Mouse (Mus musculus) G1E (cell line): ENCODE measurements around the gene Hs2st1. TPM values are rescaled to one million over a fixed set of nuclear protein-coding genes. Genes with fewer than 3 reads are reported as not detected.

Experiments
- ATAC-seq: 2 replicates; pipeline ENCODE4 v1.8.0; 2016; ENCODE audit warnings: mild to moderate bottlenecking; ENCODE audit not compliant: insufficient number of reproducible peaks, poor library complexity, low FRiP score, severe bottlenecking; ENCODE audit errors: extremely low read depth
- DNase-seq: peaks from one replicate; pipeline ENCODE4 v3.0.0; 2012; ENCODE audit warnings: low spot score
- H3K27me3 ChIP-seq: 2 replicates; pipeline ENCODE4 v1.6.1; 2012; ENCODE audit warnings: mild to moderate bottlenecking, low read length, inconsistent platforms; ENCODE audit not compliant: insufficient read depth
- H3K36me3 ChIP-seq: replicated peaks from 2 replicates; pipeline ENCODE3; 2012; ENCODE audit warnings: mild to moderate bottlenecking, inconsistent platforms
- H3K4me1 ChIP-seq: 2 replicates; pipeline ENCODE4 v1.6.1; 2012; ENCODE audit warnings: low read depth, low read length, inconsistent platforms, mixed read lengths; ENCODE audit not compliant: insufficient read depth
- H3K4me3 ChIP-seq: 2 replicates; pipeline ENCODE4 v1.5.1; 2012; ENCODE audit warnings: low read depth, mild to moderate bottlenecking, inconsistent platforms, low read length, moderate library complexity, mixed read lengths
- H3K9me3 ChIP-seq: replicated peaks from 2 replicates; pipeline ENCODE4 v1.6.1; 2012; ENCODE audit warnings: inconsistent platforms
- CTCF ChIP-seq: IDR thresholded peaks from 2 replicates; pipeline ENCODE4 v1.5.1; 2012; ENCODE audit warnings: low read depth, low read length, inconsistent platforms, mixed read lengths
- GATA1 ChIP-seq: IDR thresholded peaks from 2 replicates; pipeline ENCODE4 v1.6.1; 2012; ENCODE audit warnings: borderline replicate concordance, low read length, inconsistent platforms, mixed read lengths
- GATA2 ChIP-seq: IDR thresholded peaks from 2 replicates; pipeline ENCODE4 v1.6.1; 2012; ENCODE audit warnings: low read depth, low read length, inconsistent platforms, borderline replicate concordance
- POLR2AphosphoS5 ChIP-seq: IDR thresholded peaks from 2 replicates; pipeline ENCODE4 v1.6.1; 2012; ENCODE audit warnings: low read depth, low read length, inconsistent platforms; ENCODE audit not compliant: insufficient replicate concordance
- TAL1 ChIP-seq: conservative IDR thresholded peaks from 2 replicates; pipeline ENCODE4 v1.6.1; 2012; ENCODE audit warnings: low read depth, low read length, inconsistent platforms, mixed read lengths
- polyA plus RNA-seq: library from polyadenylated mRNA; stranded (reverse); fragments of >175 nt; gene quantifications from 2 replicates; pipeline ENCODE4 v1.2.3, GENCODE M21; 2012
- total RNA-seq, 2 experiments: library from RNA; stranded (forward) in 1 of 2; stranded (reverse) in 1 of 2; fragments of 200-1000 nt in 1 of 2; fragments of >200 nt in 1 of 2; fragmentation: Nextera tagmentation in 1 of 2; gene quantifications; 2 replicates each; pipeline ENCODE4 v1.2.3; 2014 to 2017

Gene Hs2st1
- total and polyA plus RNA-seq, 3 experiments, result 6.1 to 40.6 (median 37.8) TPM

DNA sequence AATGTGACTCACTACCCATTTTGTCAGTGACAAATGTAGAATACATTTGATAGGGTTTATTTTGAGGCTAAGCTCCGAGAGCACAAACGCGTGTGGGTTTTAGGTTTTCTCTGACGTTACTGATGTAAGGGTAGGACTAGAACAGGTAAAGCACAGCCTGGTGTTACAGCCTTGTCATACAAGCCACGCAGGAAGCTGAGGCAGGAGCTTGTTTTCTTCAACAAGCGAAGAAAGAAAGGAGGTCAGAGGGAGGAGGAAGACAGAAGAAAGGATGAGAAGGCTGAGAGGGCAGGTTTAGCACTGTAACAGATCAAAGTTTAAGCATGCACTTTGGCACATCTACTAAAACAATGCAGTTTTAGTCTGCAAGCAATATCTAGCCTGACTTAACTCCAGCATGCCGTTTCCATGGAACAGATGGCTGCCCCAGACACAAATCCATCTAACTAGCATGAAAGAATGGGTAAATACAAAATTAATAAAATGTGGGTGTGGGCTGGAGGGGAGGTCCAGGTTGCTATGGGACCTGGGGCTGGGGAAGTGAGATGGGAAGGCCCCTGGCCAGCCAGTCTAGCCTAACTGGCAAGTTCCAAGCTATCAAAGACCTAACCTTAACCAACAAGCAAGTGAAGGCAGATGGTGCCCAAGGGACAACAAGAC lies 21.7 kb downstream of the Hs2st1 start:
- Histone ChIP-seq H3K9me3 (no peaks in the 10 kb centered on the region), H3K4me3 (no peak overlapping the region), H3K4me1 (peaks cover 34% of the 10 kb centered on the region), H3K27me3 (no peaks in the 10 kb centered on the region), H3K36me3 (peaks cover 23% of the 10 kb centered on the region)
- DNase-seq (no peak), ATAC-seq (no peak)
- TF ChIP-seq GATA2 (no peak), TAL1 (no peak), CTCF (no peak), GATA1 (no peak), POLR2AphosphoS5 (no peak)

- H3K27me3 ChIP-seq, result no peaks in the 10 kb centered on the region
- peaks cover 28% of the 10 kb centered on the region for H3K4me1 ChIP-seq
- H3K36me3 ChIP-seq, result peaks cover 26% of the 10 kb centered on the region
- DNase-seq (no peak), ATAC-seq (peak; percentile 46)
- H3K4me3 ChIP-seq, result no peak overlapping the region
- H3K9me3 ChIP-seq, result no peaks in the 10 kb centered on the region
- TF ChIP-seq TAL1, result no peak
- TF ChIP-seq GATA1, result no peak
These were observed 23.5 kb downstream of the Hs2st1 start for GRCm38 (mm10) chr3:144546490-144546889.

GRCm38 (mm10) chr3:144545832-144546231 lies 24.1 kb downstream of the Hs2st1 start:
- DNase-seq, result no peak
- no peak for ATAC-seq
- no peaks in the 10 kb centered on the region for H3K9me3 ChIP-seq
- TF ChIP-seq GATA2, result no peak
- no peak for TF ChIP-seq TAL1
- TF ChIP-seq GATA1, result no peak
- no peak for TF ChIP-seq CTCF
- TF ChIP-seq POLR2AphosphoS5, result no peak
- H3K4me3 ChIP-seq, result no peak overlapping the region
- peaks cover 28% of the 10 kb centered on the region for H3K36me3 ChIP-seq
- H3K4me1 ChIP-seq, result peaks cover 22% of the 10 kb centered on the region
- no peaks in the 10 kb centered on the region for H3K27me3 ChIP-seq

DNA sequence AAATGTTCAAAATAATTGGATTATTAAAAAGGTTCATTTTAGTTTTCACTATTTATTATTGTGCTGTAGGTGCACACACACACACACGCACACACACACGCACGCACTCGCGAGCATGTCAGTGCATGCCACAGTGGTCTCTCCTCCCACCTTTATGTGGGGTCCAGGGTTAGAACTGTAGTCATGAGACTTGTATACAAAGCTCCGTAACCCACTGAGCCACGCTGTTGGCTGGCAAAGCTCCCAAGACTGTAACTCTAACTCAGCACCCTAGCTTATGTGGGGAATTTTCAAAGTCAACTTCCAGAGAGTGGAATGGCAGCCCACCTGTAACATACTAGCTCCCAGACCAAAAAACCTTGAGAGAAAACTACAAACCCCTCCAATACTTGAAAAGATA lies 24.8 kb downstream of the Hs2st1 start:
- peaks cover 23% of the 10 kb centered on the region for H3K4me1 ChIP-seq
- no peak for ATAC-seq
- no peak for TF ChIP-seq GATA1
- TF ChIP-seq CTCF, result no peak
- H3K27me3 ChIP-seq, result no peaks in the 10 kb centered on the region
- no peak for DNase-seq
- peaks cover 33% of the 10 kb centered on the region for H3K36me3 ChIP-seq
- no peaks in the 10 kb centered on the region for H3K9me3 ChIP-seq
- no peak overlapping the region for H3K4me3 ChIP-seq

DNA sequence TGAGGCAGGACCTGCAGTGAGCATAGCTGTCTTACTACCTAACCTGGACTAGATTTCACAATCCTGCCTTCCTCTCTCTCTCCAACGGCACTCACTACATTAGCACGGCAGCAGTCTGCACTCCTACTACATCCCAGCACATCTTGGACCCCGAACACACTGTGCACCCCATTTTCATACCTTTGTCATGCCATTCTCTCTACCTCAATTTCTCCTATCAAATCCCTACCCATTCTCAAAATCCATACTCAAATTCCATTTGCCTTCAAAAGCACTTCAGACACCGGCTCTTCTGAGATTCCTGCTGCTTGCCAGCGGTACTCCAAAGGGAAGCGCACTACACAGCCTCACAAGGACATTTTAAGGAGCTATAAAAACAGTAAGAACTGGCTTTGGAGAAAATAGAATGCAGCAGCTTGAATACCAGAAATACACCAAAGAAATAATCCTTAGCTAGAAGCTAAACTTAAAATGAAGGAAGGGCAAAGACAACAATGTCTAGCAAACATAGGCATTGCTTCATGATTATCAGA lies 28.0 kb downstream of the Hs2st1 start:
- H3K36me3 ChIP-seq, result peaks cover 28% of the 10 kb centered on the region
- H3K27me3 ChIP-seq, result no peaks in the 10 kb centered on the region
- H3K9me3 ChIP-seq, result no peaks in the 10 kb centered on the region
- H3K4me3 ChIP-seq, result no peak overlapping the region
- no peak for ATAC-seq
- DNase-seq, result no peak
- peaks cover 30% of the 10 kb centered on the region for H3K4me1 ChIP-seq
- no peak for TF ChIP-seq TAL1

DNA sequence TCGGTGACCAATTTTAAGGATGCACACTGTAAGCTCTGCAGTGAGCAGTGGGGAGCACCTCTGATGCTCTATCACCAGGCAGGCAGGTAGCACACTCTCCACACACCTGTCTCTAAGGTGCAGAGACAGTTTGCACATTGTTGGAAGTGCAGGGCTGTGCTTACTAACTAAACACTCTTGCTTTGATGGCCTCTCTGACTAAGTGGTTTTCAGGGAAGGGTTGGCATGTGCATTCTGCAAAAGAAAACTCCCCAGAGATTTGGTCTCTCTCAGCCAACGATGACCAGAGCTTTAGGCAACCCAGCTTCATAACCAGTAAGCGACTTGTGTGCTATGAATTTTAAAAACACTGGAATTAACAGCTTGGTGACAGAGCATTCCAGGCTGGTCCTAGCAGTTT lies 29.2 kb downstream of the Hs2st1 start:
- Histone ChIP-seq H3K4me1 (peaks cover 24% of the 10 kb centered on the region), H3K36me3 (peaks cover 26% of the 10 kb centered on the region), H3K27me3 (no peaks in the 10 kb centered on the region), H3K4me3 (no peak overlapping the region), H3K9me3 (no peaks in the 10 kb centered on the region)
- DNase-seq, result no peak
- no peak for TF ChIP-seq TAL1
- TF ChIP-seq GATA1, result no peak
- no peak for TF ChIP-seq CTCF
- TF ChIP-seq POLR2AphosphoS5, result no peak
- no peak for TF ChIP-seq GATA2
- no peak for ATAC-seq

DNA sequence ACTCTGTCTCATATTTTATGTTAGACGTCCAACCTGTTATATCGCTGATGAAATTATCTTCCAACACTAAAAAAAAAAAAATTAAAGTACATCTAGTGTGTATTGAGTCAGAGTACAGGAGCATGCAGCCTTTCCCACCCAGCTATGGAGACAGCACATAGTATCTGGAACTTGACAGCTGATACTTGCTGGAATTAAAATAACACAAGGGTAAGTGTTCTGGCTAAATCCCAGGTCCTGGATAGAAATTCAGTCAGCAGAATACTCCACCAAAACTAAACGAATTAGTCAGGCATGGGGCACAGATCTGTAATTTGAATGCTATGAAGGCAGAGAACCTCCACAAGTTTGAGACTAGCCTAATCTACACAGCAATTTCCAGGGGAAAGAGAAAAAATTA lies 30.9 kb downstream of the Hs2st1 start:
- Histone ChIP-seq H3K36me3 (peaks cover 27% of the 10 kb centered on the region), H3K4me1 (peaks cover 34% of the 10 kb centered on the region), H3K27me3 (no peaks in the 10 kb centered on the region), H3K9me3 (no peaks in the 10 kb centered on the region), H3K4me3 (no peak overlapping the region)
- TF ChIP-seq TAL1 (no peak), CTCF (no peak), POLR2AphosphoS5 (no peak), GATA2 (no peak), GATA1 (no peak)
- no peak for DNase-seq
- no peak for ATAC-seq
